Mouse (Mus musculus) kidney, postnatal 36 days (tissue): ENCODE measurements around the gene Mmp23.
"Not testable (repeated sequence)": the region's sequence is repeated elsewhere in the genome, so short reads cannot be mapped to it uniquely, and the experiment has no call there.

ENCODE experiments used
- DNase-seq, 2 experiments: peaks; one replicate each; pipeline ENCODE4 v3.0.0; 2021 to 2022; ENCODE audit warnings: mixed read lengths in 2 of 2

Mmp23 gene

GRCm38 (mm10) chr4:155653086-155653450 is at the start of gene Mmp23:
Gene Mmp23 (minus strand): TSS chr4:155653384.
- DNase-seq, result peak in 1 of 2 experiments; percentile 53

- peak; percentile 9 to 28 for DNase-seq
Observed at GRCm38 (mm10) chr4:155700425-155700824, 47.2 kb upstream of the Mmp23 start.

DNA sequence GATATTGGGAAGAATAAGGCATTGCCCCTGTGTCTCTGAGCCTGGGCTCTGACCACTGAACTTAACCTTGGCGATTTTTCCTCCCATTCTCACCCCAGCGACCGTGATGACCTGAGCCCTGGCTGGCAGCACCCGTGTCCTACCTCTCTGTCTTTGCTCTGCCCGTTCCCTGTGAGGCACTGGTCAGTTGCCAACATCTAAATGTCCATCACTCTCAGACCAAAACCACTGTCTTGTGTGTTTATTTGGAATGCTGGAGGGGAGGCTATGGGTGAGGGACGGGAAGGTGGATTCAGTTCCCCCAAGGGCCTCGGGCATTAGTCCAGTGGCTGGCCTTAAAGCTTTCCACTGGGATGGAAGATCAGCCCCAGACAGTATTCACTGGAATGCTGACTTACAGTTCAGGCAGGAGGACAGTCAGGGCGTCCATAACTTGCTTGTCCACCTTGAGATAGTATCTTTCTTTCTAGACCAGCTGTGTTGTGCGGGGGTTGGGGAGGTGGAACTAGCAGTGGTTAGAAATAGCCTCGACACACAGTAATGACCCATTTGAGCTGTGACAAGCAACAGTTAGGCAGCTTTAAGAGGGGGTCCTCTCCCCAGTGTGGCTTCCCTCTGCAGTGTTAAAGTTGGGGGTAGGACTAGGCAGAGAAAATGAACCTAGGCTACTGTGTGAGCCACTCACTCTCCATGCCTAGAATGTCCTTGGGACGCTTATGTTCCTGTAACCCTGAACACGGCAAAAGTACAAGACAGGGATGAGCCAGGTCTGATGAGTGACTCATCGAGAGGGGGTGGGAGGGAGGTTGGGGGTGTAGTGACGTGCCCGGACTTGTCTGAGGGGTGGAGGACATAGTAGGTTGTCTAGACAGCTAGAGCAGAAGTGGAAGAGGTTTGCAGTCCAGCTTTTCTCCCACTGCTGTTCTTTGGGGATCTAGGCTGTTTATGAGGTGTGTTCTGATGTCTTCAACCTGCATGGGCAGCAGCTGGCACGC is 43.4 kb upstream of the Mmp23 start:
- no peak for DNase-seq

DNA sequence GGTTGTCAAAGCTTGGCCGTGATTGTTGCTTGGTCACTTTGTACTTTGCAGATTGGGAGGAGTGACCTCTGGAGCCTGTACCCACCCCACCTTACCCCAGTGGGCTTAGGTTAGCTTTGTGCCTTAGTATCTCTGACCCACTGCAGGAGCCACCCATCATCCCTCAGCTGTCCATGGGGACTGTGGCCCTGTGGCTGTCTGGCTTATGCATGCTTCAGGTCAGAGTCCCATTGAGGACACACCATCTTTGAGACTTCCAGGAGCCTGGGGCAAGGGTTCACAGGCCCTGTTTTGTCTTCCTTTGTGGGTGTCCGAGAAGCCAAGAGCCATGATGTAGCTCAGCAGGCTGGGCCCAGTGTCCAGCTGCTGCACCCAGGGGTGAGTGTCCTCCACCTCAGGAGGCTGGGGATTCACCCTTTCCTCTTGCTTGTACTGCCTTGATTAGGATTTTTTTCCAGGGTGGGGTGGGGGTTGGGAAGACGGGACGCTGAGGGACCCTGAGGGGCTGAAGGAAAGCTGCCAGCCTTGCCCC is 42.4 kb upstream of the Mmp23 start:
- DNase-seq, result peak in 1 of 2 experiments; percentile 11

GRCm38 (mm10) chr4:155694482-155695401 is 41.6 kb upstream of the Mmp23 start:
- DNase-seq, result peak; percentile 37 to 68

DNA sequence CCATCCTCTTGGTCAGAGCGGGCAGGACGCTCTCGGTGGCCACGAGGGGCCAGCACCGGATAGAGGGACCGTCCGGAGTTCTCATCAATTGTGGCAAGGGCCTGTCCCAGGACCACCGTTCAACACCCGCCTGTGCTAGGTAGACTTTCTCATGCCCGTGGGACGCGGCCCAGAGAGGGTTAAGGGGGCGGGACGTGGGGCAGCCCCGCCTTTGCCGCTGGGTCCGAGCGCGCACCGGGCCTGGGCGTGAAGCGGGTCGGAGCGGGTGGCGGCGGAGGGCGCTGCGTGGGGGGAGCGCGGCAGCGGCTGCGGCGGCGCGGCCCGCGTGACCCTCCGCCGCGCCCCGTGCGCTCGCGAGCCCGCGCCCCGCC is 40.9 kb upstream of the Mmp23 start, which contains the start of gene Fndc10:
TSS of gene Fndc10 (plus strand) at position 232 of the 371 bp plus-strand sequence.
- peak; percentile 30 to 76 for DNase-seq

- DNase-seq, result no peak
Observed at GRCm38 (mm10) chr4:155692421-155692820, 39.2 kb upstream of the Mmp23 start.

- DNase-seq, result no peak
Observed at GRCm38 (mm10) chr4:155690571-155691375, 37.6 kb upstream of the Mmp23 start.

DNA sequence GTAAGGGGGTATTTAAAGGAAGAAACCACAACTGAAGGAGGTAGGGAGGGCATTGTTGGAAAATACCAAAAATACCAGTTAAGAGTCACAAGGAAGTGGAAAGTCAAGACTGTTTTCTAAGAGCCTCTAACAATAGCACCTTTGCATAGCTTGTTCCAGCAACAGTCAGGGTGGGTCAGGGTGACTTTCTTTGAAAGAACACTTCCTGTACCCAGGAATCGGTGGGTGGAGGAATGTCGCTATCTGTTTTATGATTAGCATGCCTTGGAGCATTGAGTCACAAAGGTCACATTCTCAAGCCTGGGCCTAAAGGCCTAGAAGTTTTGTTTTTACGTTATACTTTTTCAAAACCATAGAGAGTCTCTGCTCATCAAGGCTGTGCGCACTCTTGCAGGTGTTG is 34.6 kb upstream of the Mmp23 start:
- not testable (repeated sequence) for DNase-seq

DNA sequence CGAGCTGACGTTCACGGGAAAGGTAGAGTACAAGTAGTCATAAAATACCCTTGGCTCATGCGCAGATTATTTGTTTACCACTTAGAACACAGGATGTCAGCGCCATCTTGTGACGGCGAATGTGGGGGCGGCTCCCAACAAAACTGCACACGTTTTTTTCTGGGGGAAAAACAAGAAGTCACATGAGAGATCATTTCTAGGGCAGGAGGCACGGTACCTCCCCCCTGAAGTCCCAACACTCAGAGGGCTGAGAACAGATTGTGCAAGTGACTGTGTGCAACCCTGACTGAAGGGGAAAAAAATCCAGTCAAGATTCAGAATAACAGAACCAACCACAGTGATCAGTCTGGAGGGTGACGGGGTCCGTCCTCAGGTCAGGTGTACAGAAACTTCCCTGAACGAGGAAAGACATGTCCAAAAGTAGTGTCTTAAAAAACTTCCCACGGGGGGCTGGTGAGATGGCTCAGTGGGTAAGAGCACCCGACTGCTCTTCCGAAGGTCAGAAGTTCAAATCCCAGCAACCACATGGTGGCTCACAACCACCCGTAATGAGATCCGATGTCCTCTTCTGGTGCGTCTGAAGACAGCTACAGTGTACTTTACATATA is 30.6 kb upstream of the Mmp23 start:
- not testable (repeated sequence) for DNase-seq

- DNase-seq, result peak; percentile 35 to 57
Observed at GRCm38 (mm10) chr4:155675991-155676390, 22.8 kb upstream of the Mmp23 start.

GRCm38 (mm10) chr4:155672082-155672481 is 18.9 kb upstream of the Mmp23 start:
- DNase-seq, result no peak

- not testable (repeated sequence) for DNase-seq
Observed at GRCm38 (mm10) chr4:155670236-155670635, 17.1 kb upstream of the Mmp23 start.

DNA sequence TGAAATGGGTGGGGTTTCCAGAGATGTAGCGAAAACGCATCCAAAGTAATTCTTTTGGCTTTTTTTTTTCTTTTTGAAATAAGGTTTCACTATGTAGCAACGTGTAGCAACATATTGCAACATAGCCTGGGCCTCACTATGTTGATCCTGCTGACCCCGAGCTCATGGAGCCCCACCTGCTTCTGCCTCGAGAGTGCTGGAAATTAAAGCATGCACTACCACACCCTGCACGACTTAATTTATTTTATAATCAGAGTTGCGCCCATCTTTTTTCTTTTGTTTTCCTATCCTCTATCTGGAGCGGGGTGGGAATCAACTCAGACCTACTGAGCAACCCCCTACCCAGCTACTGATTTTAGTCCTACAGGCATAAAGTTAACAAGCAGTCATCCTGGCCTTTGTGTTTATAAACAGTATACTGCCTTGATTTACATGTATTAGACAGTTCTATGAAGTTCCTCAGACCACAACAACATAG is 16.5 kb upstream of the Mmp23 start:
- no peak for DNase-seq

DNA sequence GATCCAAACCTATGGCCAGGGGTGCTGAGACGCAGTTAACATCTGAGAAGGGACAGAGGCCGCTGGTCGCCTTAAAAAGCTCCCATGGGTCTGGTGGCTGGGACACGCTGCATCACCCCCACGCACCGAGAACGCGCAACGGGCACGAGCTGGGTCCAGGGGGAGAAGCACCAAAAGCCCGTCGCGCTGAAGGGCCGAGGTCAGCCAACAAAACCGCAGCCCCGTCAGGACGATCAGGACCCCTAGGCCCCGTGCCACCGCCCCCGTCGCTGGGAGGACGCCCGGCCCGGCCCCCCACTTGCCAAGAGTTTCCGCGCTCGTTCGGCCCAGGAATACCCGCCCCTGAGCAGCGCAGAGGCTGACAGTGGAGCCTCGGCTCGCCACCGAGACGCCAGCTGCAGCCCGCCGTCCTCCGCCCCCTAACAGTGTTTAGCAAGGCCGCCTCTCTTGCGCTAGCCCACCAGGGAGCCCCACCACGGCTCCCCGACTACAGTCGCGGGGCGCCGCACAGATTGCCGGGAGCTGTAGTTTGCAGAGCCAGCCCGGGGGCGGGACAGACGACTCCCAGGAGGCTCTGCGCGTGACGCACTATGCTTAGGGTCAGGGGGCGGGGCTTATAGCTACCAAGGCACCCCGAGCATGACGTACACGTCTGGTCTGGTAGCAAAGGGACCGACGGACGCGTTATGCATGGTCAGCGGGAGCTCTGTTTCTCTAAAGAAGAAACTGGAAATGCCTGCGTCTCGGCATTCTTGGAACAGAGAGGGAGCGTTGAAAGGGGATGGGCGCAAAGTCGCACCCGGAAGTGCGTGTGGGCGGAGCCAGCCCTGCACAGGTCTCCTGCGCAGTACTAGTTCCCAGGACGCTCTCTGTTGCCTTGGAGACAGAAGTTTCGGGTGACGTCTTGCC is 15.8 kb upstream of the Mmp23 start, which contains the start of gene Mib2:
TSS of gene Mib2 (minus strand) at position 510 of the 909 bp plus-strand sequence.
- DNase-seq, result peak; percentile 98 to 99

GRCm38 (mm10) chr4:155666903-155667302 is 13.7 kb upstream of the Mmp23 start:
- DNase-seq, result no peak

GRCm38 (mm10) chr4:155660641-155661040 is 7.5 kb upstream of the Mmp23 start:
- no peak for DNase-seq

GRCm38 (mm10) chr4:155658961-155659360 is 5.8 kb upstream of the Mmp23 start:
- DNase-seq, result no peak

DNA sequence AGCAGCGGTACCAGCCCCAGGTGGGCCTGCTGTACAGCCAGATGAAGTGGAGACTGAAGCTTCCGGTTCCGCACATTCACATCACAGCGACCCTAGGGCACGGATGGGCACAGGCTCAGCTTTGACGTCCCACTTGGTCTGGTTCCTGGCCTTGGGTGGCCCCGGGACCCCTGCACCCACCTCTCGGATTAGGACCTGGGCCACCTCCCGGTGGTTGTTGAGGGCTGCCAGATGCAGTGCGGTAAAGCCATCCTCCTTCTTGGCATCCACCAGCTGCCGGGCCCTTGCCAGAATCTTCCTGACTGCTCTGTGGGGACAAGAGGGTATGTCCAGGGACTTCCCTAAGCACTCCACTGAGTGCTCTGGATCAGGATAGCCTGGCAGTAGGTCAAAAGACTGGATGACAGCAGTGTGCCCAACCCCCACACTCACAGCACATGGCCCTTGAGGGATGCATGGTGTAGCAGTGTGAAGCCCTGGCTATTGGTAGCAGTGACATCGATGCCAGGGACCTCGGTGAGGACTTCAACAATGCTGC is 3.1 kb upstream of the Mmp23 start:
- DNase-seq, result no peak
